Mouse (Mus musculus) intestine, postnatal 0 days (tissue): Measurements from ENCODE around the gene Polr2j. TPM values are rescaled to one million over a fixed set of nuclear protein-coding genes. Genes with fewer than 3 reads are reported as not detected.

Experiments used
- ATAC-seq: fragments of 200-750 bp; cut with Nextera tagmentation; 2 replicates; pipeline ENCODE4 v1.8.0; 2017; ENCODE audit warnings: mild to moderate bottlenecking, moderate TSS enrichment, moderate library complexity
- H3K27ac ChIP-seq: fragments of 300-500 bp; sonication (generic); 2 replicates; pipeline ENCODE4 v1.5.1; 2014; ENCODE audit warnings: mild to moderate bottlenecking, low read depth, low read length, moderate library complexity
- H3K27me3 ChIP-seq: fragments of 300-500 bp; sonication (generic); replicated peaks from 2 replicates; pipeline ENCODE4 v1.6.1; 2014; ENCODE audit warnings: low read length, mixed read lengths; ENCODE audit not compliant: control insufficient read depth, insufficient read depth
- H3K36me3 ChIP-seq: fragments of 300-500 bp; sonication (generic); 2 replicates; pipeline ENCODE4 v1.6.1; 2014; ENCODE audit warnings: mild to moderate bottlenecking, moderate library complexity; ENCODE audit not compliant: control insufficient read depth, insufficient read depth
- H3K4me1 ChIP-seq: fragments of 300-500 bp; sonication (generic); replicated peaks from 2 replicates; pipeline ENCODE4 v1.6.1; 2014; ENCODE audit warnings: antibody characterized with exemption, low read length, mixed read lengths; ENCODE audit not compliant: control insufficient read depth, insufficient read depth
- H3K4me2 ChIP-seq: fragments of 300-500 bp; sonication (generic); replicated peaks from 2 replicates; pipeline ENCODE4 v1.6.1; 2014; ENCODE audit warnings: low read depth, mild to moderate bottlenecking, moderate library complexity
- H3K4me3 ChIP-seq: fragments of 300-500 bp; sonication (generic); 2 replicates; pipeline ENCODE4 v1.5.1; 2014; ENCODE audit warnings: low read depth, low read length
- H3K9ac ChIP-seq: fragments of 300-500 bp; sonication (generic); 2 replicates; pipeline ENCODE4 v1.6.1; 2014; ENCODE audit warnings: mild to moderate bottlenecking, low read depth, low read length
- H3K9me3 ChIP-seq: fragments of 300-500 bp; sonication (generic); 2 replicates; pipeline ENCODE4 v1.6.1; 2016; ENCODE audit warnings: mixed run types; ENCODE audit not compliant: control insufficient read depth
- CTCF ChIP-seq: sonication (generic); IDR thresholded peaks from 2 replicates; pipeline ENCODE4 v1.5.1; 2016; ENCODE audit warnings: low read depth, mild to moderate bottlenecking, control low read depth, antibody characterized with exemption, moderate library complexity
- WGBS: fragments of 180-500 bp; shearing (Covaris S2); extraction: QIAGEN DNeasy Blood & Tissue Kit; methylation state at CpG from one replicate; pipeline ENCODE4 v1.1.7; 2014; 5-methylcytosine and 5-hydroxymethylcytosine counted together
- polyA plus RNA-seq: library from polyadenylated mRNA; unstranded; fragments of >200 nt; fragmentation: Nextera tagmentation; extraction: Ambion mirVana; gene quantifications from 2 replicates; pipeline ENCODE4 v1.2.1, GENCODE M21; 2015

Polr2j gene
- polyA plus RNA-seq = 152 and 169 TPM in 2 replicates

GRCm38 (mm10) chr5:136115891-136116783 is at the start of gene Polr2j:
Gene Polr2j, plus strand, starts transcription at chr5:136116631.
- TF ChIP-seq CTCF = peak; percentile 100
- H3K9ac ChIP-seq = peak within 1 kb of the TSS; percentile 83
- H3K4me3 ChIP-seq = peak within 1 kb of the TSS; percentile 91
- peaks cover 9% of the 10 kb centered on the region; the same call in 1 of the 2 replicates for H3K36me3 ChIP-seq
- H3K27me3 ChIP-seq = no peaks in the 10 kb centered on the region
- peak within 1 kb of the TSS; percentile 55 for H3K27ac ChIP-seq
- H3K4me2 ChIP-seq = peak within 1 kb of the TSS; percentile 86
- ATAC-seq = peak; percentile 96
- WGBS = 3% methylated on average over 42 of the region's 42 CpGs
- no peaks in the 10 kb centered on the region for H3K9me3 ChIP-seq
- peaks cover 9% of the 10 kb centered on the region; the same call in 1 of the 2 replicates for H3K4me1 ChIP-seq

GRCm38 (mm10) chr5:136069411-136069810 is 47.0 kb upstream of the Polr2j start:
- ATAC-seq = no peak
- Histone ChIP-seq H3K4me1 (no peaks in the 10 kb centered on the region), H3K27ac (no peak overlapping the region), H3K27me3 (no peaks in the 10 kb centered on the region), H3K9me3 (no peaks in the 10 kb centered on the region), H3K9ac (no peak overlapping the region), H3K4me3 (no peak overlapping the region), H3K4me2 (no peak overlapping the region), H3K36me3 (no peaks in the 10 kb centered on the region)
- TF ChIP-seq CTCF = 0 out of 2 replicates have a peak, but pooled peaks have one; percentile 9
- WGBS = 62% methylated on average over 2 of the region's 2 CpGs

GRCm38 (mm10) chr5:136073051-136073450 is 43.4 kb upstream of the Polr2j start:
- 57% methylated on average over 6 of the region's 6 CpGs for WGBS
- no peak for TF ChIP-seq CTCF
- ATAC-seq = no peak
- Histone ChIP-seq H3K4me1 (no peaks in the 10 kb centered on the region), H3K9ac (no peak overlapping the region), H3K9me3 (no peaks in the 10 kb centered on the region), H3K27me3 (no peaks in the 10 kb centered on the region), H3K36me3 (no peaks in the 10 kb centered on the region), H3K4me3 (no peak overlapping the region), H3K27ac (no peak overlapping the region), H3K4me2 (no peak overlapping the region)

- H3K4me1 ChIP-seq = no peaks in the 10 kb centered on the region
- TF ChIP-seq CTCF = no peak
Measured at GRCm38 (mm10) chr5:136073526-136073925, 42.9 kb upstream of the Polr2j start.

GRCm38 (mm10) chr5:136075076-136075475 is 41.4 kb upstream of the Polr2j start:
- no peaks in the 10 kb centered on the region for H3K27me3 ChIP-seq
- H3K36me3 ChIP-seq = no peaks in the 10 kb centered on the region
- no peak for TF ChIP-seq CTCF
- H3K27ac ChIP-seq = no peak overlapping the region
- H3K4me1 ChIP-seq = no peaks in the 10 kb centered on the region
- H3K4me3 ChIP-seq = no peak overlapping the region
- WGBS = 84% methylated on average over 5 of the region's 5 CpGs
- ATAC-seq = no peak
- no peak overlapping the region for H3K9ac ChIP-seq
- no peak overlapping the region for H3K4me2 ChIP-seq
- H3K9me3 ChIP-seq = no peaks in the 10 kb centered on the region

More at GRCm38 (mm10) chr5:136073526-136073925, 42.9 kb upstream of the Polr2j start:
- no peaks in the 10 kb centered on the region for H3K27me3 ChIP-seq
- no peaks in the 10 kb centered on the region for H3K36me3 ChIP-seq
- no peak overlapping the region for H3K27ac ChIP-seq
- H3K4me2 ChIP-seq = no peak overlapping the region
- 64% methylated on average over 11 of the region's 11 CpGs for WGBS
- H3K9me3 ChIP-seq = no peaks in the 10 kb centered on the region
- no peak overlapping the region for H3K9ac ChIP-seq
- ATAC-seq = no peak
- no peak overlapping the region for H3K4me3 ChIP-seq

GRCm38 (mm10) chr5:136076284-136076683 is 40.1 kb upstream of the Polr2j start:
- no peaks in the 10 kb centered on the region for H3K4me1 ChIP-seq
- no peaks in the 10 kb centered on the region for H3K9me3 ChIP-seq
- H3K27me3 ChIP-seq = no peaks in the 10 kb centered on the region
- 0 out of 2 replicates have a peak overlapping the region, but pooled peaks have one; percentile 13 for H3K4me2 ChIP-seq
- ATAC-seq = peak; percentile 50; the same call in 1 of the 2 replicates
- no peak overlapping the region; the same call in 1 of the 2 replicates for H3K27ac ChIP-seq
- H3K9ac ChIP-seq = no peak overlapping the region
- no peaks in the 10 kb centered on the region for H3K36me3 ChIP-seq
- no peak for TF ChIP-seq CTCF
- no peak overlapping the region for H3K4me3 ChIP-seq
- WGBS = 18% methylated on average over 7 of the region's 7 CpGs
